In the genomic region with DNA sequence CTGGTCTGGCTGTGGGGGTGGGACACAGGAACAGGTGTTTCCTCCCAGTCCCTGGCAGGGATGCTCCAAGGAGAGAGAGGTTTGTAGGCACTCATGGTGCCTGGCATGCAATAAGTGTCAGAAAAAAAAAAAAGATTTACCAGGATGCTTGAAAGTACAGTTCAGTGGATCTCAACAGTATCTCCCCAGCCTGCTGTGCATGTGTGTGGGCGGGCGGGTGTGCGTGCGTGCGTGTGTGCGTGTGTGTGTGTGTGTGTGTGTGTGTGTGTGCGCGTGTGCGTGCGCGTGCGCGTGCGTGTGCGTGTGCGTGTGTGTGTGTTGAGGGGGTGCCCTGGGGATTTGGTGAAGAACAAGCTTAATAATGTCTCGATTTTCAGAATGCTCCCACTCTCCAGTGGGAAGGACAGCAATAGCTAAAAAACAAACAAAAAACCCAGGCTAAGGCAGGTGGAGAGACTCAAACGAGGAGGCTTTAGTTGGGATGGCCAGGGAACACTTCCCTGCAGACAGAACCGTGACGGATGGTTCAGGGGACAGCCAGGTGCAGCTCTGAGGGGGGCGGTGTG, we compare ENCODE assay signal across 7 mouse cellular contexts. TPM values are rescaled to one million over a fixed set of nuclear protein-coding genes. Genes with fewer than 3 reads are reported as not detected.
DNase-seq lines count a peak whose midpoint lies in the region; ATAC-seq and TF ChIP-seq lines count a peak whose summit lies in the region.

No protein-coding gene starts in this region.

- H3K9me3 ChIP-seq in lung, postnatal 0 days (ENCODE audit: low read length): no peaks in the 10 kb centered on the region
- no peaks in the 10 kb centered on the region for H3K9me3 ChIP-seq in hindbrain, embryonic 10.5 days
- H3K9me3 ChIP-seq in midbrain, embryonic 12.5 days: no peaks in the 10 kb centered on the region

- no peaks in the 10 kb centered on the region for H3K27me3 ChIP-seq in lung, postnatal 0 days (replicated peaks; ENCODE audit: insufficient read depth, low read length)
- peaks cover 7% of the 10 kb centered on the region for H3K27me3 ChIP-seq in hindbrain, embryonic 10.5 days (ENCODE audit: insufficient read depth, poor library complexity, severe bottlenecking)
- H3K27me3 ChIP-seq in midbrain, embryonic 12.5 days: peaks cover 6% of the 10 kb centered on the region

- no peak for DNase-seq in lung, postnatal 0 days (ENCODE audit: low spot score)
- no peak for DNase-seq in lung, postnatal 4 days
- DNase-seq in cerebellum, adult 9-11 months: peak; percentile 83
- DNase-seq in hindbrain, embryonic 10.5 days (ENCODE audit: low spot score): peak; percentile 5
- DNase-seq in embryo, embryonic 11 days: no peak
- DNase-seq in spleen, postnatal 36 days (ENCODE audit: low spot score in 2 of 2): no peak

- no peak for ATAC-seq in lung, postnatal 0 days
- ATAC-seq in midbrain, embryonic 12.5 days (ENCODE audit: low FRiP score, low read depth): no peak

- peak overlapping the region; percentile 32; the same call in 1 of the 2 replicates for H3K9ac ChIP-seq in lung, postnatal 0 days (replicated peaks; ENCODE audit: low read depth)
- peak overlapping the region; percentile 28; the same call in 1 of the 2 replicates for H3K9ac ChIP-seq in midbrain, embryonic 12.5 days (replicated peaks)

- H3K36me3 ChIP-seq in lung, postnatal 0 days (ENCODE audit: insufficient read depth, low read length): no peaks in the 10 kb centered on the region
- H3K36me3 ChIP-seq in hindbrain, embryonic 10.5 days: no peaks in the 10 kb centered on the region
- no peaks in the 10 kb centered on the region for H3K36me3 ChIP-seq in midbrain, embryonic 12.5 days

- peak overlapping the region; percentile 52 for H3K4me2 ChIP-seq in lung, postnatal 0 days (replicated peaks; ENCODE audit: low read depth, low read length)
- H3K4me2 ChIP-seq in midbrain, embryonic 12.5 days (replicated peaks): peak overlapping the region; percentile 42

- H3K27ac ChIP-seq in lung, postnatal 0 days (ENCODE audit: low read length): peak overlapping the region; percentile 91
- peak overlapping the region; percentile 77 for H3K27ac ChIP-seq in hindbrain, embryonic 10.5 days
- H3K27ac ChIP-seq in midbrain, embryonic 12.5 days (replicated peaks): peak overlapping the region; percentile 35

- 0 out of 2 replicates have a peak overlapping the region, but pooled peaks have one; percentile 4 for H3K4me3 ChIP-seq in lung, postnatal 0 days (ENCODE audit: low read depth, low read length)
- peak overlapping the region; percentile 28 for H3K4me3 ChIP-seq in hindbrain, embryonic 10.5 days
- peak overlapping the region; percentile 17 for H3K4me3 ChIP-seq in midbrain, embryonic 12.5 days

- peaks cover 9% of the 10 kb centered on the region for H3K4me1 ChIP-seq in lung, postnatal 0 days (ENCODE audit: insufficient read depth, low read depth, low read length)
- peaks cover 21% of the 10 kb centered on the region for H3K4me1 ChIP-seq in hindbrain, embryonic 10.5 days (replicated peaks)
- peaks cover 17% of the 10 kb centered on the region for H3K4me1 ChIP-seq in midbrain, embryonic 12.5 days

- no peak for TF ChIP-seq EP300 in lung, postnatal 0 days (IDR thresholded peaks at IDR 0.05)

- TF ChIP-seq CTCF in lung, postnatal 0 days (IDR thresholded peaks at IDR 0.05): no peak

- 48% methylated on average over 20 of the region's 21 CpGs for WGBS in lung, postnatal 0 days
- WGBS in hindbrain, embryonic 10.5 days: 51% methylated on average over 21 of the region's 21 CpGs
- WGBS in midbrain, embryonic 12.5 days: 53% methylated on average over 21 of the region's 21 CpGs

RNA-seq across cellular contexts. Expression of a gene that starts 9.3 kb away (rescaled TPM):
- polyA plus RNA-seq in lung, postnatal 0 days (2015; fragmentation: Nextera tagmentation; extraction: Ambion mirVana): 21.2 and 28.1 TPM in 2 replicates
- polyA plus RNA-seq in hindbrain, embryonic 10.5 days (2016; fragmentation: Nextera tagmentation; extraction: Ambion mirVana): 37.5 and 37.6 TPM in 2 replicates
- polyA plus RNA-seq in midbrain, embryonic 12.5 days (2016; fragmentation: Nextera tagmentation; extraction: Ambion mirVana): 47.6 and 51.6 TPM in 2 replicates

Comparison
In these comparisons a context has a peak if more than half of its experiments do, and no peak if none do; other contexts are left out.
1. DNase-seq: peak in cerebellum, adult 9-11 months (single experiment) and hindbrain, embryonic 10.5 days (single experiment); none in lung, postnatal 0 days (single experiment), lung, postnatal 4 days (0 of 2), embryo, embryonic 11 days (single experiment) and spleen, postnatal 36 days (0 of 2).
2. H3K27ac ChIP-seq: peak in every context shown above with its lines; median percentile 91 in lung, postnatal 0 days; 77 in hindbrain, embryonic 10.5 days; 35 in midbrain, embryonic 12.5 days.
3. Peak in every context shown above with its lines, with median percentiles within 50 percentile points of each other: H3K4me3 ChIP-seq.